Mouse (Mus musculus) lung, postnatal 4 days (tissue): ENCODE measurements at regions not wholly inside any gene's neighbourhood (a gene's known extent, or its start where the extent isn't known, plus 50 kb on each side); places are given as distances from the start of the nearest gene placed in this dataset.

Source experiments
- DNase-seq, 2 experiments: peaks; one replicate each; pipeline ENCODE4 v3.0.0; 2021

DNA sequence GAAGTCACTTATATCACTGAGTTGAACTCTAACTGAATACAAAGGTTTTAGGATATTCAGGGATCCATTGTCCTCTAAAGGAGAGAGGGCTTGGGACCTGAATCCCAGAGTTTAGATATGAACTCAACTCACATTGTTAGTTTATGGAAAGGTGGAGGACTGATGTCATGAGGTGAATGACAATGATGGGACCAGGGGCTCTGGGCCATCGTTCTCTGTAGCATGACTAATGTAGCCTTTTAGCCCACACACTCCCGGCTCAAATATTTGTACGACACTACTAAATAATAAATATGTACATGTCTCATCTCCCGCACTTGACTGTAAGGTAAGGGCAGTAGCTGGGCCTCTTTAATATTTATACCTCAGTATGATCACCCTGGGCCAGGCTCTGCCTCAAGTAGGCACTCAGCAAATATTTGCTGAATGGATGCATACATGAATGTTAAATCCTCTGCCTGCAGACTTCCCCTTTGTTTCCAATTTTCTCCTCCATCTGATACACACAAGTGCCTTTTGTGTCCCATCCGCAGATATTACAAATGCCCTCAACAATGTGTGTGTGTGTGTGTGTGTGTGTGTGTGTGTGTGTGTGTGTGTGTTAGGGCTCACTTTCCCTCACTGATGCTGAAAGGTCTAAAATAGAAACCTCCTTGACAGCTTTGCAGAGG, 59.2 kb upstream of the 4933402D24Rik start:
- DNase-seq = no peak

DNA sequence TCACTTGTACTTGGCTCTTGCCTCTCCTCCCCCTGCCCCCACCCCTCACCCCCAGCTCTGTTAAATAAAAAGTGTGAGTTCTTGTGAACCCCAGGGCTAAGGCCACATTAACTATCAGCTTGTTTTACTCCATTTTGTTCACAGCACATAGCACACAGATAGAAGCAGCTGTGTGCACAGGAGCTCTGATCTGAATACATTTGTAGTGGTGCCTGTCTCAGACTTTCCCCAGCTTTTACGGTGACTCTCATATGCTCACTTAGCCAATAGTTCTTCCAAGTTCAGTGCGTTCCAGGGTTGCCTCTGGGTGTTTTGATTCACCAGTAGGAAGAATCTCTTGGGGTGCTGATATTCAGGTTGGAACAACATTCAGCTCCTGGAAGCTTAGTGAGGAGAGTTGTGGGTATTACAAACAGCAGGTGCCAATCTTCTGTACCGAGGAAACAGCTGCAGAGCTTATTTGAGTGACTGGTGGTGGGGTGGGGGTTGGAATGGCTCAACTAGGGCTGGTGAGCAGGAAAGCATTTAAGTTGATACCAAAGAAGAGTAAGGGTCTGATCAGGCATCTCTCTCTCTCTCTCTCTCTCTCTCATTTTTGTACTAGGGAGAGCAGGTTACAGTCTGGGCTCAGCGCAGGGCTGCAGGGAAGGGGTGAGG, 51.7 kb upstream of the 4933402D24Rik start:
- DNase-seq = no peak

- DNase-seq = no peak
These were observed 50.6 kb upstream of the 4933402D24Rik start for GRCm38 (mm10) chr1:63819536-63820254.
